Mouse (Mus musculus): Measurements from ENCODE around the gene Arhgef17. TPM values are rescaled to one million over a fixed set of nuclear protein-coding genes. Genes with fewer than 3 reads are reported as not detected.

Gene Arhgef17
- polyA plus RNA-seq, 1 experiment: 5.0 TPM

- 61% methylated on average over 7 of the region's 7 CpGs for WGBS
- no peak for DNase-seq (ENCODE audit: low read depth, low spot score)
Observed at GRCm38 (mm10) chr7:100919006-100919808, 12.7 kb downstream of the Arhgef17 start.

GRCm38 (mm10) chr7:100918176-100918575, 13.7 kb downstream of the Arhgef17 start:
- 61% methylated on average over 9 of the region's 9 CpGs for WGBS
- no peak for DNase-seq (ENCODE audit: low read depth, low spot score)

GRCm38 (mm10) chr7:100917751-100918150, 14.2 kb downstream of the Arhgef17 start:
- no peak for DNase-seq (ENCODE audit: low read depth, low spot score)
- WGBS: 72% methylated on average over 6 of the region's 6 CpGs

GRCm38 (mm10) chr7:100916526-100916925, 15.4 kb downstream of the Arhgef17 start:
- DNase-seq (ENCODE audit: low read depth, low spot score): no peak
- 73% methylated on average over 6 of the region's 6 CpGs for WGBS

GRCm38 (mm10) chr7:100915204-100915603, 16.7 kb downstream of the Arhgef17 start:
- DNase-seq (ENCODE audit: low read depth, low spot score): no peak
- WGBS: 86% methylated on average over 5 of the region's 5 CpGs

- no peak for DNase-seq (ENCODE audit: low read depth, low spot score)
- WGBS: 62% methylated on average over 9 of the region's 9 CpGs
Observed at GRCm38 (mm10) chr7:100911791-100912190, 20.1 kb downstream of the Arhgef17 start.

- WGBS: 48% methylated on average over 2 of the region's 2 CpGs
- no peak for DNase-seq (ENCODE audit: low read depth, low spot score)
Observed at GRCm38 (mm10) chr7:100911246-100911770, 20.6 kb downstream of the Arhgef17 start.

- no peak for DNase-seq (ENCODE audit: low read depth, low spot score)
- WGBS: 50% methylated on average over 8 of the region's 8 CpGs
Observed at GRCm38 (mm10) chr7:100908567-100908966, 23.3 kb downstream of the Arhgef17 start.

- 70% methylated on average over 8 of the region's 8 CpGs for WGBS
- no peak for DNase-seq (ENCODE audit: low read depth, low spot score)
Observed at GRCm38 (mm10) chr7:100908061-100908460, 23.8 kb downstream of the Arhgef17 start.

DNA sequence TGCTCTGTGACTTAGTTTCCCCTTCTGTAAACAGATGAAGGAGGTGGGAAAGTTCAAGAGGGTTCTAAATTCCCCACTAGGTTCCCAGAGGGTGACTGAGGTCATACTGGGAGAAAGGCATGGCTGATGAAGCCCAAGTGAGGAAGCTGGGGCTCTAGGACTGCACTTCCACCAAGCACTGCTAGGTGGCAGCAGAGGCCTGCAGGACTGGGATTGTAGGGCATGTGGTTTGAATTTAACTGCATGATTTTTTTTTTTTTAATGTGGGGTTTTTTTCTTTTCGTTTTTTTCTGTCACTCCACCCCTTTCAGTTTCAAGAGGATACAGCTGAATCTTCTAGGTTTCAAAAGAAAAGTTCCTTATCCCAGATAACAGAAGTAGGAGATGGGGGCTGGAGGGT, 24.7 kb downstream of the Arhgef17 start:
- WGBS: 0% methylated on average over 1 of the region's 1 CpGs
- peak; percentile 36 for DNase-seq (ENCODE audit: low read depth, low spot score)

DNA sequence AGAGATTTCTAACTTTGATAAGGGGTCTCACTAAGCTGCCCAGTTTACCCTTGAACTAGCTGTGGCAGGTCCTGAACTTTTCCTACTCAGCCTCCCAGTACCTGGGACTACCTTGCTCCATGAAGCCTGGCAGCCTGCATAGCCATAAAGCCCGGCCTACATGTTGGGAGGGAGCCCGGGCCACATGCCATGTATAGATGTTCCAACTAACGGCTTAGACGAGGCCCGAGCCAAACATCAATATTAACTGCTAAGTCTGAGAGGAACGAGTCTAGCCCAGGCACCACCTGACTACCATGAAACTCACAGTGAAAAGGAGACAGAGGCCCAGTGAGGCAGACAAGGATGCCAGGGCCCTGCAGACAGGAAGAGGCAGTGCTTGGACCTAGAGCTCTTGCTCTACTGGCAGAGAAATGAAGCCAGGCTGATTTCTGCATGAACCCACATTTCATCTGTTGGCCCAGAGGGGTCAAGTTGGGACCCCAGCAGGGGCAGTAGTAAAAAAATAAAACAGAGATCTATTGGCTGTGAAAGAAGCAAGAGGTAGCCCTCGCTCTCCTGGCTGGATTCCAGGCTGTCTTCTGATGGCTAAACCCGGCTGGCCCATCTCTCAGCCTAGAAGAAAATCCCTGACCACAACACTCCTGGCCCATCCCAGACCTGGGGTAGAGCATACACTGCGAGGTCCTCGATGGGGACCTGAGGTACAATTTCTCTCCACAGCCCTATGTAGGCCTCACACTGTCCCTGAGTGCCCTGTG, 25.7 kb downstream of the Arhgef17 start:
- 69% methylated on average over 10 of the region's 10 CpGs for WGBS
- DNase-seq (ENCODE audit: low read depth, low spot score): no peak

GRCm38 (mm10) chr7:100905037-100905436, 26.9 kb downstream of the Arhgef17 start:
- WGBS: 83% methylated on average over 7 of the region's 7 CpGs

DNA sequence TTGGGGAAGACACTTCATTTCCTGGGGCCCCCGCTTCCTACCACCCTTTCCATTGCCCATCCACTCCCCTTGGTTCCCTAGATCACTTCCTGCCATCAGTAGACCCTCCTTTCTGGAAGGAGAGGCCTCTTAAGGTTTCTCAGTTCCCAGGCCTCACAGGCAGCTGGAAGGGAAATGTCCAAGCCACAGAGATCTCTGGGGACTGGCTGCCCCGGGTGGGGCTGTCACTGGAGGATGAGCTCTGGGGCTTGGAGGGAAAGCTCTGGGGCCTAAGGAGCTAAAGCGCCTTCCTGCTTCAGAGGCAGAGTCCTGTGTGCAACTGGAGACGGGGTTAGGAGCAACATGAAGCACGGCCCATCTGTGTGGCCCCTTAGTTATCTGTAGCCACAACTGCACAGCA, 27.3 kb downstream of the Arhgef17 start:
- DNase-seq (ENCODE audit: low read depth, low spot score): no peak
- WGBS: 82% methylated on average over 5 of the region's 5 CpGs

More at GRCm38 (mm10) chr7:100905037-100905436, 26.9 kb downstream of the Arhgef17 start:
- DNase-seq (ENCODE audit: low read depth, low spot score): no peak

GRCm38 (mm10) chr7:100902451-100903137, 29.3 kb downstream of the Arhgef17 start:
- no peak for DNase-seq (ENCODE audit: low read depth, low spot score)
- WGBS: 79% methylated on average over 9 of the region's 9 CpGs

GRCm38 (mm10) chr7:100897828-100898227, 34.1 kb downstream of the Arhgef17 start:
- DNase-seq (ENCODE audit: low read depth, low spot score): no peak
- WGBS: 79% methylated on average over 5 of the region's 5 CpGs

GRCm38 (mm10) chr7:100894833-100895226, 37.1 kb downstream of the Arhgef17 start:
- no peak for DNase-seq (ENCODE audit: low read depth, low spot score)
- WGBS: 14% methylated on average over 12 of the region's 12 CpGs

GRCm38 (mm10) chr7:100894057-100894832, 37.7 kb downstream of the Arhgef17 start:
- WGBS: 12% methylated on average over 53 of the region's 53 CpGs
- no peak for DNase-seq (ENCODE audit: low read depth, low spot score)

- 78% methylated on average over 20 of the region's 20 CpGs for WGBS
- DNase-seq (ENCODE audit: low read depth, low spot score): no peak
Observed at GRCm38 (mm10) chr7:100893249-100894056, 38.5 kb downstream of the Arhgef17 start.
